Mouse (Mus musculus) bone marrow, adult 2 months (tissue): Measurements from ENCODE around the gene Wdr91. TPM values are rescaled to one million over a fixed set of nuclear protein-coding genes. Genes with fewer than 3 reads are reported as not detected.

Experiments
- H3K27ac ChIP-seq: fragments of 200-500 bp; 2 replicates; pipeline ENCODE4 v1.5.1; 2012; ENCODE audit warnings: low read depth, mild to moderate bottlenecking, control low read depth, inconsistent platforms, low read length; ENCODE audit not compliant: control insufficient read depth, poor library complexity, insufficient read depth
- H3K4me1 ChIP-seq: fragments of 200-500 bp; 2 replicates; pipeline ENCODE4 v1.6.1; 2011; ENCODE audit warnings: low read length; ENCODE audit not compliant: control insufficient read depth, insufficient read depth
- H3K4me3 ChIP-seq: fragments of 200-500 bp; replicated peaks from 2 replicates; pipeline ENCODE3; 2011; ENCODE audit warnings: mild to moderate bottlenecking, low read depth, low read length, control low read depth; ENCODE audit not compliant: control insufficient read depth
- CTCF ChIP-seq: fragments of 200-500 bp; IDR thresholded peaks from 2 replicates; pipeline ENCODE4 v1.5.1; 2011; ENCODE audit warnings: low read length, control low read depth; ENCODE audit not compliant: control insufficient read depth, insufficient read depth
- POLR2A ChIP-seq: fragments of 200-500 bp; IDR thresholded peaks from 2 replicates; pipeline ENCODE4 v1.6.1; 2011; ENCODE audit warnings: low read depth, mild to moderate bottlenecking, control low read depth, low read length, borderline replicate concordance; ENCODE audit not compliant: control insufficient read depth
- WGBS: fragments of 180-500 bp; shearing (Covaris S2); methylation state at CpG from one replicate; pipeline ENCODE4 v1.1.7; 2018; 5-methylcytosine and 5-hydroxymethylcytosine counted together
- polyA plus RNA-seq: library from polyadenylated mRNA; stranded (reverse); fragments of >200 nt; gene quantifications from 2 replicates; pipeline ENCODE4 v1.2.4, GENCODE M21; 2011; ENCODE audit warnings: low replicate concordance; ENCODE audit not compliant: missing spikeins, insufficient read depth, insufficient read length

The Wdr91 gene
- polyA plus RNA-seq, 1 experiment: 27.6 TPM

DNA sequence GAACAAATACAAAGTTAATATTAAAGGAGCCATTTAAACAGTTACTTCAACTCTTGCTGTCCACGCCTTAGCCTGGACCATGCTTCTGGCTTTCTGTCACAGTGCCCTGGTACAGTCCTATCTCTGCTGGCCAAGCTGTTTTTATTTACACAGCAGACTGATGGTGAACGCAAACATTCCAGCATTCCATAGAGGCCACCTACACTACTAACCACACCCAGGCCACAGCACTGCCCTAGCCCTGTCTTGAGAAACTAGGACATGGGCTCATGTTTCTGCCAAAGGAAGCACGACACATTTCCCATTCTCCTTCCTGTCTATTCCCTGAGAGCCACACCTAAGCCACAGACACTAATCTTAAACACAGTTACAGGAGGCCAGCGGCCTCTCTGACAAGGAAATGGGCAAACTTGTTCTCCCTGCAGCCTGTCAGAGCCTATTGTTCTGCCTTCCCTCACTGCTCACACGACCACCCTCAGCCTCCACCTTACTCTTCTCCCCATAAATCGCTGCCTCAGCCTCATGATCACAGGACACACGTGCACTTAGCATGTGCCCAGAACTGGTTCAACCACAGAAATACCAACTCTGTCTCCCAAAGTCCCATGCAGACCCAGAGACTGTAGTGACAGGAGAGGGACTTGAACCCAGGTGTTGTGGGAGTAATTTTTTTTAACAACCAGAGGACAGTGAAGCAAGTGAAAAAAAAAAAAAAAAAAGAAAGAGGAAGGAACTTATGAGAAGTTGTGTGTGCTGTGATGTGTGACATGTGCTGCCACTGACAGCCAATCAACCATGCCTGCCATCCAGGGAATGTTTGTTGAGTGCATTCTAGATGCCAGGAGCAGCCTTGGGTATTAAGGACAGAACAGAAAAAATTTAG is 44.7 kb downstream of the Wdr91 start:
- Histone ChIP-seq H3K4me1 (peaks cover 16% of the 10 kb centered on the region), H3K27ac (peak overlapping the region; percentile 11; the same call in 1 of the 2 replicates), H3K4me3 (no peak overlapping the region)
- WGBS: 26% methylated on average over 7 of the region's 7 CpGs
- TF ChIP-seq CTCF (no peak), POLR2A (no peak)

DNA sequence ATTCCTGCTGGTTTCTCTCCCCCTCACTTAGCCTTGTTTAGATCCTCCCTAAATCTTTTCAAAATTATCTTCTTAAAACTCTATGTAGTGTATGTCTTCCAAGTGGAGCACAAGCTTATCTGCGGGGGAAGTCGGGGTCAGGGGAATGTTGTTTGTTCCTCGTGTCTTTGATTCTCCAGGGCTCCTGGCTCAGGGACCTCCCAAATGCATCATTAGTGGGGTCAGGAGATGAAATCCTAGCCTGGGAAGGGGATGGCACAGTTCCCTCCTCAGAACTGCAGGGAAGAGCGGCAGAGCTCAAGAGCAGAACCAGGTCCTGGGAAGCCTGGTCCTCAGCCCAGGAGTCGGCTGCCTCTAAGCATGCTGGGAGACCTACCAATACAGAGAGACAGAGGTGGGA is 45.5 kb downstream of the Wdr91 start:
- no peak overlapping the region for H3K27ac ChIP-seq
- 68% methylated on average over 5 of the region's 5 CpGs for WGBS
- no peak for TF ChIP-seq POLR2A
- TF ChIP-seq CTCF: no peak
- H3K4me3 ChIP-seq: no peak overlapping the region
- H3K4me1 ChIP-seq: peaks cover 16% of the 10 kb centered on the region

DNA sequence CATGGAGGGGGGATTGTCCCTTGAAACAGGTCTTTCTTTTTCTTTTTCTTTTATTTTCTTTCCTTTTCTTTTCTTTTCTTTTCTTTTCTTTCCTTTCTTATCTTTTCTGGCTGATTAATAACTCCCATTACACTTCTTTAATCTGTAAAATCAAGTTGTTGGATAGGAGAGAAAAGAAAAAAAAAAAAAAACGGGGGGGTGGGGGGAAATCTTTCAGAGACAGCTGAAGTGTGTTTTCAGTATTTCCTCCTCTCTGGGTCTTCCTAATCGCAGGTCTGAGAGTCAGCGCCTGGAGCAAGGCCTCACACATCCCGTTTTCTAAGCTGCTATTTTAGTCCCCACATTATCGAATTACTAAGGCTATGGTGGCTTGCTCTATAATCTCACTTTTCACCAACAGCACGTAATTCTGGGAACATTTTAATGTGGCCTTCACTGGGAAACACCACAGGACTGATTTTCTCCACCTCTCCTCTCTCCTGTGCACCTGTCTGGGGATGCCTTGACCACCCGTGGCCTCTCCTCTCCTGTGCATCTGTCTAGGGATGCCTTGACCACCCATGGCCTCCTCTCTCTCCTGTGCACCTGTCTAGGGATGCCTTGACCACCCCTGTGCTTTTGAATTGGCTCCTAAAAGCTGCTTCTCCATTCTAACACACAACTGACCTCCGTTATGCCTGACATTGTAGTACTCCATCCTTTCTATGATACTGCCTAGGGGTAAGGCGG is 46.7 kb downstream of the Wdr91 start:
- Histone ChIP-seq H3K27ac (no peak overlapping the region), H3K4me3 (peak overlapping the region; percentile 14), H3K4me1 (peaks cover 12% of the 10 kb centered on the region)
- no peak for TF ChIP-seq CTCF
- no peak for TF ChIP-seq POLR2A
- WGBS: 35% methylated on average over 9 of the region's 9 CpGs

DNA sequence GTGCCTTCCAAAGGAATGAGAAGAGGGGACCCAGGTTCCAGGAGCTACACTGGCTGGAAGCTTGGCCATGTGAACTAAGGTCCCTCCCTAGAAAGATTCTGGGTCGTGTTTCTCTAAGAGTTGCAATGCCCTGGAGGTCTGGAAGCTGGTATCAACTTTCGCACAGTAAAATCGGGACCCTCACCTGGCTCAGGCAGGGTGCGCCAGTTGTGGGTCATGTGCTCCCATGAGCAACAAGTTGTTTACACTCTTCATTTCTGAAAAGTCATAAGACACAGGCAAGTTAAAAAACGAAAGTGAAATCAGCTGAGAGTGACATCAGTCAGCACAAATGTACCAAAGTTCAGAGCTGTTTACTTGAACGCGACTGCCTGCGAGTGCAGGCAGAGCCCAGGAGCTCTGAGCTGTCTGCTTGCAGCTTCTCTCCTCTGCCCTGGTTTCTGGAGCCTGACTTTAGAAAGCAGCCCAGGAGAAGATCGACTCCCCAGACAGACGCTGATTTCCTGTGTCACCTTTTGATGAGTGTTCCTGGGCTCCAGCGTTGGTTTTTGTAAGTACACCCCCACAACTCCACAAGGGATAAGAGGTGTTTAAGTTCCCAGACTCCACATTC is 47.8 kb downstream of the Wdr91 start, which contains the start of gene Tmem140:
Gene Tmem140 (plus strand): TSS at position 356 of the 613 bp plus-strand sequence.
- TF ChIP-seq POLR2A (peak; percentile 67; the same call in 1 of the 2 replicates), CTCF (no peak)
- 1% methylated on average over 11 of the region's 11 CpGs for WGBS
- H3K27ac ChIP-seq: peak within 1 kb of the TSS; percentile 84
- peaks cover 9% of the 10 kb centered on the region for H3K4me1 ChIP-seq
- peak within 1 kb of the TSS; percentile 76 for H3K4me3 ChIP-seq

DNA sequence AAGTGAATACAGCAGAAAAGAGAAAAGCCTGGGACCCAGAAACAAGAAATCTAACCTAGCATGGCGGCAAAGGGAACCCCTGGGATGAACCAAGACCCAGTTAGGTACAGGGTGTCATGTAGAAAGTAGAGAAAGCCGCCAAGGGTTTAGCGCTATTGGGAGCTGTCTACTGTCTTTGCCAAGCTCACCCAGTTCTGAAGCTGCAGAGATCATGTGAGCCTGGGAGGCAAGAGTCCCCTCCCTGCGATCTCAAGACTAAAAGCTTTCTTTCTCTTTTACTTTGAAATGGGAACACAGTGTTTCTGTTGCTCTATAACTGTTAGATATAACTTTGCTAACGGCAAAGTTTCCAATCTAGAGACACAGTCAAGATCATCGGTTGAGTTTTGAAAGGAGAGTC is 48.3 kb downstream of the Wdr91 start:
- Histone ChIP-seq H3K4me1 (peaks cover 7% of the 10 kb centered on the region), H3K4me3 (peak overlapping the region; percentile 76), H3K27ac (peak overlapping the region; percentile 84)
- TF ChIP-seq CTCF (no peak), POLR2A (no peak)
- WGBS: 9% methylated on average over 6 of the region's 6 CpGs

DNA sequence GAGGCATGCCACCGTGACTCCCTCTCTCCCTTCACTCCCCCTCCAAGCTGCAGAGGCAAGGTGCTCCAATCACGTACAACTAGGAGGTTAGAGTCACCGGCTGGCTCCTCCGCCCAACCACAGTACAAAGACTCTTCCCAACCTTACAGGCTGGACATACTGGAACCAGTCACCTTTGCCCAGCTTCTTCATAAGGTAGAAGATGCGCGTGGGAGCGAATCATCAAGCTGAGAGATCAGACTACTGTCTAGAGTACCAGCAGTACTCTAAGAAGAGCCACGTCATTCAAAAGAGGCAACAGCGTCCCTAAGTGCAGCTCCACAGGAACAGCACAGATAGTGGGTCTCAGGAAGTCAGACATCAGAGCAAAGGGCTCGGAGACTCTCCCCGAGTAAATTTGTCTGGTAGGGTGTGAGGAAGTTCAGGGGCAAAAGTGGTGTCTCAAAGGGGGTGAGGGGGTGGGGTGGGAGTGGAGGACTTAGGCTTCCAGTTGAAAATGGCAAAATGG is 49.1 kb downstream of the Wdr91 start:
- peaks cover 7% of the 10 kb centered on the region for H3K4me1 ChIP-seq
- peak overlapping the region; percentile 8; the same call in 1 of the 2 replicates for H3K27ac ChIP-seq
- H3K4me3 ChIP-seq: no peak overlapping the region
- TF ChIP-seq POLR2A (no peak), CTCF (no peak)
- 61% methylated on average over 11 of the region's 11 CpGs for WGBS

DNA sequence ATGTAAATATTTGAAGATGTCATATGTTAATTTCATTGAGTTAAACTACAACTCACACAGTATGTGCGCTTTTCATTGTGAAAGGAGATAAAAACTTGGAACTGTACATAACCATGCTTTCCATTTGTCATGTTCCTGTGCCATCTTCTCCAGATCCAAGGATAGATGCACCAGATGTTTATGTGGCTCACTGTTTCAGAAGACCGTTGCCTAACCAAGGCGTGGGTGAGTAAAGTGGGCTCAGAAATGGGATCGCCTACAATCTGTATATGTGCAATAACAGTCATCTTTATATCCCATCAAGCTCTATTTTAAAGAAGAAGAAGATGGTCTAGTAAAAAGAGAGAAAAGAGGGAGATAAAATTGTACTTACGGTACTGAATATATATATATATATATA is 78.3 kb downstream of the Wdr91 start:
- Histone ChIP-seq H3K4me3 (no peak overlapping the region), H3K27ac (no peak overlapping the region), H3K4me1 (no peaks in the 10 kb centered on the region)
- TF ChIP-seq POLR2A (no peak), CTCF (no peak)
- WGBS: 86% methylated on average over 5 of the region's 5 CpGs

Other genes starting within 250 kb of the Wdr91 start
- 3.9 and 4.5 TPM in 2 replicates for gene Agbl3, start 130.4 kb downstream of the Wdr91 start, polyA plus RNA-seq
- 5.7 and 16.5 TPM in 2 replicates for gene Tmem140, start 47.7 kb downstream of the Wdr91 start, polyA plus RNA-seq
- 8.1 and 23.2 TPM in 2 replicates for gene Cyren, start 32.8 kb downstream of the Wdr91 start, polyA plus RNA-seq
- gene Stra8, start 9.3 kb upstream of the Wdr91 start, polyA plus RNA-seq: 1.4 TPM in 1 of 2 replicates, not detected in the other
- gene Slc23a4, start 77.5 kb upstream of the Wdr91 start, polyA plus RNA-seq: 0.70 TPM in 1 of 2 replicates, not detected in the other
- gene Cnot4, start 222.8 kb upstream of the Wdr91 start, polyA plus RNA-seq: 13.6 and 19.6 TPM in 2 replicates